Mouse (Mus musculus): ENCODE data around the gene Immp2l.

The Immp2l gene

GRCm38 (mm10) chr12:41518897-41519296, 495.0 kb downstream of the Immp2l start:
- DNase-seq (ENCODE audit: extremely low spot score, low spot score): no peak

GRCm38 (mm10) chr12:41520326-41520725, 496.4 kb downstream of the Immp2l start:
- no peak for DNase-seq (ENCODE audit: extremely low spot score, low spot score)

- DNase-seq (ENCODE audit: extremely low spot score, low spot score): no peak
Measured at GRCm38 (mm10) chr12:41521671-41522070, 497.8 kb downstream of the Immp2l start.

- DNase-seq (ENCODE audit: extremely low spot score, low spot score): no peak
Measured at GRCm38 (mm10) chr12:41526688-41527087, 502.8 kb downstream of the Immp2l start.

- no peak for DNase-seq (ENCODE audit: extremely low spot score, low spot score)
Measured at GRCm38 (mm10) chr12:41528410-41528809, 504.5 kb downstream of the Immp2l start.

- DNase-seq (ENCODE audit: extremely low spot score, low spot score): no peak
Measured at GRCm38 (mm10) chr12:41539989-41540388, 516.1 kb downstream of the Immp2l start.

- DNase-seq (ENCODE audit: extremely low spot score, low spot score): no peak
Measured at GRCm38 (mm10) chr12:41551578-41551977, 527.7 kb downstream of the Immp2l start.

GRCm38 (mm10) chr12:41557832-41558231, 533.9 kb downstream of the Immp2l start:
- DNase-seq (ENCODE audit: extremely low spot score, low spot score): no peak

- DNase-seq (ENCODE audit: extremely low spot score, low spot score): no peak
Measured at GRCm38 (mm10) chr12:41558956-41559735, 535.3 kb downstream of the Immp2l start.

GRCm38 (mm10) chr12:41565540-41566432, 541.9 kb downstream of the Immp2l start:
- DNase-seq (ENCODE audit: extremely low spot score, low spot score): peak; percentile 52

- no peak for DNase-seq (ENCODE audit: extremely low spot score, low spot score)
Measured at GRCm38 (mm10) chr12:41566433-41566794, 542.5 kb downstream of the Immp2l start.

GRCm38 (mm10) chr12:41573754-41574153, 549.9 kb downstream of the Immp2l start:
- no peak for DNase-seq (ENCODE audit: extremely low spot score, low spot score)

- no peak for DNase-seq (ENCODE audit: extremely low spot score, low spot score)
Measured at GRCm38 (mm10) chr12:41575221-41575620, 551.3 kb downstream of the Immp2l start.

- DNase-seq (ENCODE audit: extremely low spot score, low spot score): no peak
Measured at GRCm38 (mm10) chr12:41593401-41593800, 569.5 kb downstream of the Immp2l start.

- no peak for DNase-seq (ENCODE audit: extremely low spot score, low spot score)
Measured at GRCm38 (mm10) chr12:41594037-41594436, 570.1 kb downstream of the Immp2l start.

- no peak for DNase-seq (ENCODE audit: extremely low spot score, low spot score)
Measured at GRCm38 (mm10) chr12:41615271-41615670, 591.4 kb downstream of the Immp2l start.

GRCm38 (mm10) chr12:41621341-41621740, 597.5 kb downstream of the Immp2l start:
- no peak for DNase-seq (ENCODE audit: extremely low spot score, low spot score)

GRCm38 (mm10) chr12:41643262-41643661, 619.4 kb downstream of the Immp2l start:
- no peak for DNase-seq (ENCODE audit: extremely low spot score, low spot score)

GRCm38 (mm10) chr12:41644802-41645551, 621.1 kb downstream of the Immp2l start:
- DNase-seq (ENCODE audit: extremely low spot score, low spot score): no peak

GRCm38 (mm10) chr12:41646956-41647575, 623.2 kb downstream of the Immp2l start:
- no peak for DNase-seq (ENCODE audit: extremely low spot score, low spot score)

- no peak for DNase-seq (ENCODE audit: extremely low spot score, low spot score)
Measured at GRCm38 (mm10) chr12:41647675-41648074, 623.8 kb downstream of the Immp2l start.

Data from neural tube, embryonic 10.5 days (tissue).